ENCODE assay signal across 8 mouse cellular contexts in the genomic region with DNA sequence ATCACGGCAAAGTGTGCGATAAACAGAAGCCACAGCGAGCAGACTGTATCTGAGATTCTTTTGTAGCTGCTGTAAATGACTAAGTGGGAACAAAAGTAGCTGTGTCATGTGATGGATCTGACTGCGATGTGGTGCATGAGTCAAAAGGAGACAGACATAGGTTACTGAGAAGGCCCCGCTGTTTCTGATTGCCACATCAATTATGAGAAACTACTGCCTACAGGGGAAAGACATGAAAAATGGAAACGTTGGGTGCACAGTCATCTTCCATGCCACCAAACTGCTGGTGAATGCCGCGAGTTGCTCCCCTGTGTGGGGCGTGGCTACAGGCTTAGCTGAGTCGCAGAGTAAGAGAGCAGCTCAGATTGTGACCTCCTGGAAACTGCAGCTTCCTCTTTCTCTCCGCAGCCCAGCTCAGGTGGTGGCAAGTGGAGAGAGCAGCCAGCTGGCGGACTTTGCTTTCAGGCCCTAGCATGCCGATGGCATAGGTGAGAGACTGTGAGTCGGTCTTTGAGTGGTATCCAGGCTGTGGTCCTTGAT.
A peak's percentile ranks its signal among the peaks of the same experiment; 100 is the strongest.
DNase-seq lines count a peak whose midpoint lies in the region; ATAC-seq and TF ChIP-seq lines count a peak whose summit lies in the region.

No protein-coding gene starts in this region.

- H3K4me2 ChIP-seq in hindbrain, embryonic 16.5 days (ENCODE audit: low read length) = peak overlapping the region; percentile 53

- peaks cover 13% of the 10 kb centered on the region; the same call in 1 of the 2 replicates for H3K4me1 ChIP-seq in embryonic fibroblast, embryonic 13.5 days (ENCODE audit: control insufficient read depth, insufficient read depth, low read length)
- H3K4me1 ChIP-seq in hindbrain, embryonic 16.5 days (ENCODE audit: control insufficient read depth, insufficient read depth, low read depth, low read length) = peaks cover 12% of the 10 kb centered on the region

- no peaks in the 10 kb centered on the region for H3K36me3 ChIP-seq in hindbrain, embryonic 16.5 days (ENCODE audit: control insufficient read depth, insufficient read depth, low read length)

- TF ChIP-seq CTCF in left cerebral cortex, adult 2 months (IDR thresholded peaks at IDR 0.05) = no peak
- TF ChIP-seq CTCF in embryonic fibroblast, embryonic 13.5 days (IDR thresholded peaks at IDR 0.05; ENCODE audit: borderline replicate concordance, insufficient read depth, low read length) = no peak

- H3K9me3 ChIP-seq in hindbrain, embryonic 16.5 days (ENCODE audit: control insufficient read depth, low read length) = no peaks in the 10 kb centered on the region

- no peak for TF ChIP-seq POLR2A in embryonic fibroblast, embryonic 13.5 days (IDR thresholded peaks at IDR 0.05; ENCODE audit: low read depth, low read length)

- peak overlapping the region; percentile 23; the same call in 1 of the 2 replicates for H3K9ac ChIP-seq in hindbrain, embryonic 16.5 days (ENCODE audit: low read depth, low read length)

- intact Hi-C loops in left cerebral cortex, adult 2 months (cut with DNase I) = loop anchor here (5.0 kb wide), 1 partner anchor 81 kb away; no protein-coding TSS in a partner anchor

- peak; percentile 82 for ATAC-seq in hindbrain, embryonic 16.5 days

- 0 out of 2 replicates have a peak overlapping the region, but pooled peaks have one; percentile 6 for H3K27ac ChIP-seq in left cerebral cortex, adult 2 months
- peak overlapping the region; percentile 16 for H3K27ac ChIP-seq in embryonic fibroblast, embryonic 13.5 days (ENCODE audit: insufficient read depth, low read length)
- peak overlapping the region; percentile 69 for H3K27ac ChIP-seq in hindbrain, embryonic 16.5 days (ENCODE audit: low read depth, low read length)

- H3K4me3 ChIP-seq in left cerebral cortex, adult 2 months = no peak overlapping the region
- no peak overlapping the region for H3K4me3 ChIP-seq in embryonic fibroblast, embryonic 13.5 days (ENCODE audit: insufficient read depth, low read length)
- peak overlapping the region; percentile 26 for H3K4me3 ChIP-seq in hindbrain, embryonic 16.5 days (ENCODE audit: low read length)

- DNase-seq in left cerebral cortex, adult 2 months (ENCODE audit: extremely low spot score in 1 of 2, low spot score in 2 of 2) = no peak
- no peak for DNase-seq in left cerebral cortex, adult 18-20 months (ENCODE audit: low spot score in 2 of 2)
- DNase-seq in adrenal gland, postnatal 25 days = peak; percentile 31
- peak; percentile 25 to 27 for DNase-seq in lung, postnatal 4 days
- DNase-seq in spleen, postnatal 36 days (ENCODE audit: low spot score in 2 of 2) = peak; percentile 20 to 32
- no peak for DNase-seq in layer of hippocampus, postnatal 36 days

- H3K27me3 ChIP-seq in hindbrain, embryonic 16.5 days (replicated peaks; ENCODE audit: control insufficient read depth, insufficient read depth, low read length) = no peaks in the 10 kb centered on the region

- whole genome bisulfite sequencing in hindbrain, embryonic 16.5 days = 7% methylated on average over 14 of the region's 14 CpGs

Comparison
In these comparisons a context has a peak if more than half of its experiments do, and no peak if none do; other contexts are left out.
1. DNase-seq: peak in adrenal gland, postnatal 25 days (single experiment), lung, postnatal 4 days (2 of 2) and spleen, postnatal 36 days (2 of 2); none in left cerebral cortex, adult 2 months (0 of 2), left cerebral cortex, adult 18-20 months (0 of 2) and layer of hippocampus, postnatal 36 days (0 of 2).
2. H3K27ac ChIP-seq: peak in every context shown above with its lines; median percentile 69 in hindbrain, embryonic 16.5 days; 16 in embryonic fibroblast, embryonic 13.5 days; 6 in left cerebral cortex, adult 2 months.